Mouse (Mus musculus) spleen, postnatal 14 days (tissue): Measurements from ENCODE around the gene Iqgap3.

Experiments used
- DNase-seq, 2 experiments: peaks; one replicate each; pipeline ENCODE4 v3.0.0; 2021 to 2022; ENCODE audit warnings: low spot score in 2 of 2

Iqgap3 gene

DNA sequence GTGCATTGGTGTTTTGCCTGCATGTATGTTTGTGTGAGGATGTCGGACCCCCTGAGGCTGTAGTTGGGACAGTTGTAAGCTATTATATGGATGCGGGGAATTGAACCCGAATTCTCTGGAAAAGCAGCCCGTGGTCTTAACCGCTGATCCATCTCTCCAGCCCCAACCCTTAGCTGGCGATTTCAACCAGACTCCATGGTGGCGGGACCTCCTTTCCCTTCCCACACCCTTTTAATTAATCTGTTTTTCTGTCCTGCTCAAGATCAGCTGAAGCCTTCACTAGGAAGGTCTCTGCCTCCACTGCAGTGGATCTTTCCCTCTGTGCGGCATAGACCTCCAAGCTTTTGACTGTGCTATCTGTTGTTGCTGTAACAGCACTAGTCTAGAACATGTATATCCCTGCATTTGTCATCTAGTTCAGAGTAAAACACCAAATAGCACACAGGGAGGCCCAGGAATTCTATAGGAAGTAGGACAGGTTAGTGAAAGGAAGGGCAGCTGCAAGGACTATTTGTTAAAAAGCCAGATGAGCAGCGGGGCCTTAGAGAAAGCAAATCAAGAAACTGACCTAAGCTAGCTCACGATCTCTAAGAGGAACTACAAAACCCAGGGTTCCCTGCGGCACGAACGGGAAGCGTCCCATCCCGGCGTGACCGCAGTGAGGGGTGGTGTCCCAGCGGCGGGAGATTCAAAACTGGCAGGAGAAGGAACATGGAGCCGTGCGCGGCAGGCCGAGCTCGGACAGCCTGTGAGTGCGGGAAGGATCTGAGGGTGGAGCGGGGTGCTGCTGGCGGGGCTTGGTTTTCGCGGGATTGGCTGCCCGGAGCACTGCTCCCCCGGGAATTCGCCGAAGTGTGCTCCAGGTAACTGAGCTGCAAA lies at the start of gene Iqgap3:
Iqgap3 (plus strand) TSS at position 627 of the 879 bp plus-strand sequence.
- peak; percentile 64 to 79 for DNase-seq

DNA sequence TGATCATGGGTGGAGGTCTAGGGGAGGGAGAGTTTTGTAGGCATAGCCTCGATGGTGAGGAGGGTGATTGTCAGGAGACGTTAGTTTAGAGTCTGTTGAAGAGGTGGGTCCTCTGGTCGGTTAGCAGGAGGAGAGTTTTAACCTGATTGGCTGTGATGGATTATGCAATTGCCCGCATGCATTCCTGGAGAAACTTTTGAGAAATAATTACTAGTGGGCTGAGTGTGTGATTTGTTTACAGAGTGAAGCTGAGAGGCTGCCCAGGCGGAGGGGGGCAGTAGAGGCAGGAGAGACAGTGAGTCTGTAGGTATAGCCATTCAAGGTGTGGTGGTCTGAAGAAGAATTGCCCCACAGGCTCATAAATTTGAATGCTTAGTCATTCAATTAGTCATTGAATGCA lies 48.3 kb upstream of the Iqgap3 start:
- no peak for DNase-seq

DNA sequence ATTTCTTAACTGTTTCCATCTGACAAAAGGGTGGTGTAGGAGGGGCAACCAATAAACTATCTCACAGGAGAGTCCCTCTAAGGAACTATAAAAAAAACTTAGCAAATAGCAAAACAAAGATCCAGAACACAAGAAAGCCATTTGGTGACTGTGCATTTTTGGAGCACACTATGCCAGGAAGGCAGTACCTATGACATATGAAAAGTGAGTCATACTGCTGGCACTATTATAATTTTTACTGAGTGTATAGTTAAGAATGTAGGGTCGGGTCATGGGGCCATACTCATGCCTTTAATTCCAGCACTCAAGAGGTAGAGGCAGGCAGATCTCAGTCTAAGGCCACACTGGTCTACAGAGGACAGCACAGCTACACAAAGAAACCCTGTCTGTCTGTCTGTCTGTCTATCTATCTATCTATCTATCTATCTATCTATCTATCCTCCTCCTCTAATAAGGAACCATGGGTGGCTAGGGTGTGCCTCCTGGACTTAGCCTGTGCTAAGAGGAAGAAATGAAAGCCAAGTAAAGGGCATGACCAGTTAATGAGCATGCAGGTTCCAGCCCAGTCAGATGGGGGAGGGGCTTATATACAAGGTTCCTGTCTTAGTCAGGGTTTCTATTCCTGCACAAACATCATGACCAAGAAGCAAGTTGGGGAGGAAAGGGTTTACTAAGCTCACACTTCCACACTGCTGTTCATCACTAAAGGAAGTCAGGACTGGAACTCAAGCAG lies 46.0 kb upstream of the Iqgap3 start:
- no peak for DNase-seq

DNA sequence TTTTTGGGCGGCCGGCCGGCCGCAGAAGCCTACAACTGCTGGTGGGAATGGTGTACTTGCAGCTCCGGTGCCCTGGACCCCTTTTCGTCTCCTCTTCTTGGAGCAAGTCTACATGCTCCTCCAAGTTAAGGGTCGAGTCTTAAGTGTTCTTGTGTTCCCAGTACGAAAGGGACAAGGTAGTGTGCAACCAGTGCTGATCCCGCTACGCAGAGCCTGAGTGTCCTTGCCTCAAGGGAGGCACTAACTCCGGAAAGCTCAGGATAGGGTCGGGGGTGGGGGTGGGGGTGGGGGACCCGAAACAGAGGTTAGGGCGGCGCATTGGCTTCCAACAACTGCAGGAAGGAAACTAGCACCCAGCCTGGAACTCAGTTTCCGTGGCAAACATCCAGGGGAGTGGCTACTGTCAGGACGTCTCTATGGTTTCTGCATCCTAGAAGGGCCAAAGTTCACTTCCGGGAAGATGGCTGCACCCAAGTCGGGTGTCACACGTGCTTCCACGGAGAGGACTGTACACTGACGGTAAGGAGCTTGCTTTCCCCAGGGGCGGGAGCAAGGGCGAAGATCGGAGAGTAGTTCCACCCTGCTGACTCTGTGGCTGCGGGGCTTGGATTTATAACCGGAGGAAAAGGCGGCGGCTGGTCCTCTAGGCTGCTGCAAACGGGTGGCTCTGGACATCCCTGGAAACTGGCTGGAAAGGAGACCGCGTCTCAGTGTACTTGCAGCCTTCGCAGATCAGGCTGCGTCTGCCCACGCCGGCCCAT lies 38.9 kb upstream of the Iqgap3 start, which contains the start of gene Gpatch4:
Gpatch4 (plus strand) TSS at position 448 of the 761 bp plus-strand sequence.
- peak; percentile 39 to 72 for DNase-seq

DNA sequence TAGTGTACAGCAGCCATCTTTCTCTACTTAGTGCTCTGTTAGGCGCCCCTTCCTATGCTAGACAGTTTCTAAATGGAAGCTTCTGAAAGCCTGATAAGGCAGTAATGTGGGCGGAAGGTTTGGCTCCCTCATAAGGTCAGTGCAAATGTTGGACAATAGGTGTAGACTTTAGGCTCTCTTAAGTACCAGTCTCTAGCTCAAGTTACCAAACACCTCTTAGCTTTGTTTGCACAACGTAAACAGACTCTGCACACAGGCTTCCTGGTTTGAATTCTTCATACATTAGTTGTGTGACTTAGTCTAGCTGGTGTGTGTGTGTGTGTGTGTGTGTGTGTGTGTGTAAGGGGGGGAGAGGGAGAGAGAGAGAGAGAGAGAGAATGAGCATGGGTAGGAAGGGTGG lies 32.2 kb upstream of the Iqgap3 start:
- no peak for DNase-seq

DNA sequence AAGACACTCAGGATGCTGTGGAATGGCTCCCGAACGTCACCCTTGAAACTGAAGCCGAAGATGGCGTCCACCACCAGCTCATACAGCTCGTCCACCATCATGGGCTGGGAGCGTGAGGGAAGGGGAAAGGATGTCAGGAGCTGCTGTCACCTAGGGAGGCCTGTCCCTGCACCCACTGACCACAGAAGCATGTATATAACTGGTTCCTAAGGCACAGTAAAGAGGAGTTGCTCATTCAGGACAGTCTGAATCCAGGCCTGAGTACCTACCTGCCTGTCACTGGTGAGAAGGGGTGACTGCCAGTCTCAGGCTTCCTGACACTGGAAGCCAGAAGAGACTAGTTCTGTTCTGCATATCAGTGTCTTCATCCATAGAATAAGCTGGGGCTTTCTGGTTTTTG lies 24.7 kb upstream of the Iqgap3 start:
- no peak for DNase-seq

DNA sequence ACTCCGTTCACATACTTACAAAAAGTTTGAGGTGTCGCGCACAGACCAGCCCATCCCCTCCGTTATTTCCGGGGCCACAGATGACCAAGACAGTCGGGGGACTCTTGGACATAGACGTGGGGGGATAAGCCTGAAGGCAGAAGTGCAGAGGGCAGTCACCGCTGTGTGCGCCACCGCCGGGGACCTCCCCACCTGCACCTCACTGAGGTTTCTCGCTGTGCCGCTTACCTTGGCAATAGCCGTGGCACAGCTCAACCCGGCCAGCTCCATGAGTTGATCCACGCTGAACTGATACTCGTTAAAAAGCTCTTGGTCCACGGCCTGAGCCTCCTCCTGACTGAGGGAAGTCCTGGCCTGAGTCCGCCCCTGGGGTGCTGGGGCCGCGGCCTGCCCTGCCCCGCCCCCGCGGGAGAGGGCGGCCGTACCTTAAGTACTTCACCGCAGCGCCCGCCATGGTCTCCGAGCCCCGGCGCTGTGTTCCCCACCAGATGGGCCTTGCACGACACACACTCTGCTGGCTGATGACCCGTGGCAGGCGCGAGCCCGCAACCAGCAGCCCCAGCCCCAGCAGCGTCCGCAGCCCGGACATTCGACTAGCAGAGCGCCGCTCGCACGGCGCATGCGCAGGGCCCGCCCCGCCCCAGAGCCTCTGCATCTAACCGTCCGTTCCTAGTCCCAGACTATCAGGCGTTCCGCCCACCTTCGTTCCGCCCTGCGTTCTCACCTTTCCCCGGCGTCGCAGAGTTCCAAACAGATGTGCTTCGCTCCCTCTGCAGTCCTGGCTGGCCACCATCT lies 23.7 kb upstream of the Iqgap3 start, which contains the start of gene Naxe:
Naxe (minus strand) TSS at position 594 of the 795 bp plus-strand sequence.
- peak; percentile 69 to 75 for DNase-seq

DNA sequence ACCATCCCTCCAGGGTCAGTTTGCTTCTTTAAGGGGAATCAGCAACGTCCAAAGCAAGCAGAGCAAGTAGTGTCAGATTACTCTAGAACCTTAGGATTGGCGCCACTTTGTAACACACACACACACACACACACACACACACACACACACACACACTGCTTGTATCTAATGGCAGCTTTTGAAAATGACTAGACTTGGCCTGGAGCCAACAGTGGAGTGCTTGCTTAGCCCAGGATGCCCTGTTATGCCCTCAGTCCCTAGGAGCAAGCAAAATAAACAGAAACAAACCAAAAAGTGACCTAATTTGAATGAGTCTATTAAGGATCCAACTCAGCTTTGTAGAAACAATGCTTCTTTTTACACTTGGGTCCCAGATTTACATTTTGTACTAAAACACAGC lies 13.4 kb upstream of the Iqgap3 start:
- DNase-seq, result no peak

DNA sequence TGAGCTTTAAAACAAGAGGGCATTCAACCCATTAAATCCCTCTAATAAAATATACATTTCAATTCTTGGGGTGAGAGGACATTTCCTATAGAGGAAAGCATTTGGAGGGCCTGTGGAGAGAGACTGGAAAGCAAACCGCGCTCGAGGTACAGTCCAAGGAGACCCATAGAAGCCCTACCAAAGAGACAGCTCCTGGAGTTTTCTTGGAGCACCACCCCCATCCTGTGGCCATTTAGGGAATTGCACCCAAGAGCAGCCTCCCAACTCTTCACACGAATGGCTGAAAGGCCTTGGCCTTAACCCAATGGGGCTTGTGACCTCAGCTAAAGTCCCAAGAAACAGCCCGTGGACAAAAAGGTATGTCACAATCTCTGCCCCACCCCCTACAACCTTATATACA lies 10.0 kb upstream of the Iqgap3 start:
- DNase-seq, result peak; percentile 65 to 78

DNA sequence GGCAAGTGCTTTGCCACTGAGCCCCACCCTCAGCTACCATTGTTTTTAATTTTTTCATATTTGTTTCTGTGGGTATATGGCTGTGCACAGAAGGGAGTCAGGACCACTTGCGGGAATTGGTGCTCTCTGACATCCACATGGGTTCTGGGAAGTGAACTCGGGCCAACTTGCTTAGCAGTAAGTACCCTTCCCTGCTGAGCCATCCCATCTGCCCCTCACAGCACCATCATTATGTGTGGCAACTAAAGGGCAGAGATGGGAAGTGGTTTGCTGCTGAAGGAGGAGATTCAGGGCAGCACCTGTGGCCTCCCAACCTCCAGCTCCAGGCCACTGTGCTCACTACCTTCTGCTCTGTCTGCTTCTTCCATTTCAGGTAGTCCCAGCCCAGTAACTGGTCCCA lies 8.1 kb upstream of the Iqgap3 start:
- no peak for DNase-seq

DNA sequence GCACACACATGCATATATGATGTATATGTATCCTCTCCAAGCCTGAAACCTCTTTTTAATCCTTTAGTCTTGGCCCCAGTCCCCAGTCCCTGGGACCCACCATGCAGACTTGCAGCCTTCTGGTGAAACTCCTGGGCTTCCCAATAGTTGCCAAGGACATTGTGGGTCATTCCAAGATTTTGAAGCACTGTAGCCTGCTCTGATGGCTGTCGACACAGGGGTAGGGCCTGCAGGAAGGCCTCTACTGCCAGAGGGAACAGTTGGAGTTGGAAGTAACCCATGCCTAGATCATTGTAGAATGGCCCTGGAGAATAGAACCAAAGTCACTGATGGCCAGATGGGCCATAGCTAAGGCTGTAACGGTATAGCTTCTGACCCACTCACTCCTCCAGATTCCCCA lies 7.4 kb upstream of the Iqgap3 start:
- no peak for DNase-seq

DNA sequence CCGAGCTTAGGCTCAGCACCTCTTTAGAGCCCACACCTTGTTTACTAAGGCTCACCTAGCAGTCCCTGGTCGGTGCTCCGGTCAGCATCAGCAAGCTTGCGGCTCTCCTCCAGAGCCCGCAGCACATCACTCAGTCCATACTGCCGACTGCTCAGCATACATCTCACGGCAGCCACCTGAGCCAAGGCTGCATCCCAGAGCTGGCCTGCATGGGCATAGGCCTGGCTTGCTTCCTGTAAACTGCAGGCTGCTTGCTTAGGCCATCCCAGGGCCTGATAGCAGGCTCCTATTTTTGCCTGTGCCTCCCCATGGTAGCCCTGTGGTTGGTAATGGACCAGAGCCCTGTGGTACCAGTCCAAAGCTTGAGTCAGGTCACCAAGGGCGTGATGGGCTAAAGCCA lies 7.0 kb upstream of the Iqgap3 start:
- no peak for DNase-seq

DNA sequence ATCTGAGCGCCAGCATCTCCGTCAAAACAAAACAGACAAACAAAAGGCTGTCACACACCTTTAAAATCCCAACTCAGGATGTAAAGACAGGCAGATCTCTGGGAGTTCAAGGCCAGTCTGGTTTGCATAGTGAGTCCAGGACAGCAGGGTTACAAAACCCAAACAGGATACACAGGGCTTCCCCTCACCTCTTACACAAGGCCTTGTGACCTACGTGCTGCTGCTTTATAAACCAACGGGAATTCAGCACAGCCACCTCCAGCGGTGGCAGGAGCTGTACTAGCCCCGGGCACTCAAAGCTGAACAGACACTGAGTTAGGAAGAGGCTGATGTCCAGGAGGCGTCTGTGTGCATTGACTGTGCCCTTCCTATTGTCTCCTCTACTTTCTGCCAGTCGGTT lies 4.3 kb upstream of the Iqgap3 start:
- DNase-seq, result no peak

DNA sequence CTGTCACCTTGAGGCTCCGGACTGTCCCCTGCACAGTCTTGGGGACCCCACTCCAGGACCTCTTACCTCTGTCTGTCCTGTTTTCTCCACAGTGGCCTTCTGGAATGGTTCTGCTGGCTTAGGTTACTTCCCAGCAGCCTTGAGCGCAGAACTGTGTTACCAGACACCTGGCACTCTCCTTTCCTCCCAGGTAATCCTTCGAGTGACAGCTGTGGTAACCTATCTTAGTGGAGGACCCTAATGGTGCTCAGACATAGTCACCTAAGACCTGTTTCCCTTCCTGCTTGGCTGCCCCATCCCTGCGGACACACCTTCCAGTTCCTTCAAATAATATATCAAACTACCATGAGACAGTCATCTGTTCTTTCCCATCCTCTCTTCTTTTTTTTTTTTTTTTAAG lies 3.6 kb upstream of the Iqgap3 start, which contains the start of gene Ttc24:
Ttc24 (minus strand) TSS at position 101 of the 400 bp plus-strand sequence.
- no peak for DNase-seq

DNA sequence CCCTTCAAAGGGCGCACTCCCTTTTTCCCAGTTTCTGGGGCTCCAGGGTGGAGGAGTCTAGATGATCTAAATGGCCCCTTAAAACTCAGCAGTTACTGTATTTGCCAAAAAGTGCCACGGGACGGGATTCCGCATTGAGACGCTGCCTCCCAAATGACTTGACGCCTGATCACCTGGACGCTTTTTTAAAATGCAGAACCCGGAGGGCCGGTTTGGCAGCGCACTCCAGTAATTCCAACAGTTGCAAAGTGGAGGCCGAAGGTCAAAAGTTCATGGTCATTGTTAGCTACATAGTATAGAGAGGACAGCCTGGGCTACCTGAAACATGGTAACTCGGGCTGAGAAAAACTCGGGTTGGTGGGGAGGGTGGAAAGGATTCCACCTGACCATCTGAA lies 450 bp downstream of the Iqgap3 start:
- DNase-seq, result no peak

DNA sequence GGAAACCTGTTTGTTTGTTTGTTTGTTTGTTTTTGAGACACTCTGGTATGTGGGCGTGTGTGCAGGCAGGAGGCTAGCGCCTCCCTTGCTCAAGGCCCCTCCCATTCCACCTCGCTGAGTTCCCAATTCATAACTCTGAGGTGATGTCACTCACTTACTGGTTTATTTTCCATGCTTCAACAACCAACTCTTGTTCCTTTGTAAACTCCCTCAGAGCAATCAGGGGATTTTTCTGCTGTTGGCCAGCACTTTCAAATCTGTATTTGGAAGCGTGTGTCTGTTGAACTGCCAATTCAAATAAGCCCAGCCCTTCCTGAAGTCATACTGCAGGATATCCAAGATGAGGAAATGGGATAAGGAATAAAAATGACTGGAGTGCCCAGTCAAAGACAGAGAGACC lies 892 bp downstream of the Iqgap3 start:
- no peak for DNase-seq

DNA sequence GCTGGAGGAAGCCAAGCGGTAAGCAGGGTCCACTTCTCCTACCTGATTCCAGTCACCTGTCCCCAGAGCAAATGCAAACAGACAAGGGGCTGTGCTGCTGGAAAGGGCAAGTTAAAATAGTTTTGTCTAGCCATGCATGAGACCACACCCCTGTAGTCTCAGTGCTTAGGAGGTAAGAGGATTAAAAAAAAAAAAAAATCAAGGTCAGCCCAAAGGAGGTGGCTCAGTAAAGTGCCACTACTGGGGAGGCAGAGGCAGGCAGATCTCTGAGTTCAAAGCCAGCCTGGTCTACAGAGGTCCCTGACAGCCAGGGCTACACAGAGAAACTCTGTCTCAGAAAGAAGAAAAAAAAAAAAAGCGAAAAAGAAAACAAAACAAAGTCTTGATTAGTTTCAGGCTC lies 2.2 kb downstream of the Iqgap3 start:
- no peak for DNase-seq

DNA sequence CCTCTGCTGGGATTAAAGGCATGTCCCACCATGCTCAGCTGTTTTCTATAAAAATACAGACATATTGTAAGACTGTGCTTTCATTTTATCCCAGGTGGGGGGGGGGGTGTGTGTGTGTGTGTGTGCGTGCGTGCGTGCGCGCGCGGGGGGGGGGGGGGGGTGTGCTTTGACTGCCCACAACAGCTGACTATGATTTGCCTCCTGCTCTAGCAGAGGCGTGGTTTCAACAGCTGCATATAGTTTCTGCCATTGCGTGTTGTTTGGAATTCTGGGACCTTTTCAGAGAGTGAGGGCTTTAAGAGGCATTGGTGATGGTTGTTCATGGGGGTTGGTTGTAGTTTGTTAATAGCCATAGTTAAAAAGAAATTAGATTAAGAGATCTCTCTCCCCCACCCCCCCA lies 3.7 kb downstream of the Iqgap3 start:
- no peak for DNase-seq

DNA sequence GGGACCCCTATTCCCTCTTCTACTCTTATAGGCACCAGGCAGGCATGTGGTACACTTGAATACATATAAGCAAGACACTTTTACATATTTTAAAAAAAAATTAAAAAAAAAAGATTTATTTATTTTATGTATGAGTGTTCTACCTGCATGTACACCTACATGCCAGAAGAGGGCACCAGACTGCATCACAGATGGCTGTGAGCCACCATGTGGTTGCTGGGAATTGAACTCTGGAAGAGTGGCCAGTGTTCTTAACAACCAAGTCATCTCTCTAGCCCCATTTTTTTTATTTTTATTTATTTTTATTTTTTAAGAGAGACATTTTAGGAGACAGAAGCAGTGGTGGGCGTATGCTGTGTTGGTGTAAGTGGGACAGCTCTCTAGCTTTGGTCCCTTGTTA lies 5.9 kb downstream of the Iqgap3 start:
- DNase-seq, result no peak

DNA sequence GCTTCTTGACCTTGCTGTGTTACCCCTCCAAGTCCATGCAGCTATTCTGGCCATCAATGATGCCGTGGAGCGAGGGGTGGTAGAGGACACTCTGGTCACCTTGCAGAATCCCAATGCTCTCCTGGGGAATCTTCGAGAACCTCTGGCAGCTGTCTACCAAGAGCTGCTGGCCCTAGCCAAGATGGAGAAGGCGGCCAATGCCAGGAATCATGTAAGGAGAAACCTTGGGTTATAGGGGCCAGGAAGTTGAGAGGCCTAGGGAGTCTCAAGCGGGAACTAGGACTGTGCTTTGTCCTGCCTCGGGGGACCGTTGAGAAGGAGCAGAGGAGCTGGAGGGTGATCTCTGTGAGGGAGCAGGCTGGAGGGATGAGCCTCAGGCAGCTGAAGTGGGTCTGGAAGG lies 8.3 kb downstream of the Iqgap3 start:
- DNase-seq, result no peak

DNA sequence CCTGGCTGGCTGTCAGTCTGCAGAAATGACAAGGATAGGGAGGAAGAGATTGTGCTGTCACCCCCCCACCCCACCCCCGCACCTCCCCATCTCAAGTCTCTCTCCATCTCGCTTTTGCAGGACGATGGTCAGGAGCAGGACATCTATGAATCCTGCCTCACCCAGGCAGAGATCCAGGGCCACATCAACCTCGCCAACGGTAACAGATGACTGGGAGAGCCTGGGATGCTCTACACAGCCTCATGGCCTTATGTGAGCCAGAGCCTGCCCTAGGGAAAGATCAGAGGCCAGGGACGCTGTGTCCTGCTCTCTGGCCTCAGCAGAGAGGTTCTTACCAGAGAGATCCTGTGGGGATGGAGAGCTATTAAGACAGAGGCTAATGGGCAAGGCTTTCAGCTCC lies 8.8 kb downstream of the Iqgap3 start:
- no peak for DNase-seq
